Mouse (Mus musculus): ENCODE results near the gene Pex5l.

Pex5l gene

DNA sequence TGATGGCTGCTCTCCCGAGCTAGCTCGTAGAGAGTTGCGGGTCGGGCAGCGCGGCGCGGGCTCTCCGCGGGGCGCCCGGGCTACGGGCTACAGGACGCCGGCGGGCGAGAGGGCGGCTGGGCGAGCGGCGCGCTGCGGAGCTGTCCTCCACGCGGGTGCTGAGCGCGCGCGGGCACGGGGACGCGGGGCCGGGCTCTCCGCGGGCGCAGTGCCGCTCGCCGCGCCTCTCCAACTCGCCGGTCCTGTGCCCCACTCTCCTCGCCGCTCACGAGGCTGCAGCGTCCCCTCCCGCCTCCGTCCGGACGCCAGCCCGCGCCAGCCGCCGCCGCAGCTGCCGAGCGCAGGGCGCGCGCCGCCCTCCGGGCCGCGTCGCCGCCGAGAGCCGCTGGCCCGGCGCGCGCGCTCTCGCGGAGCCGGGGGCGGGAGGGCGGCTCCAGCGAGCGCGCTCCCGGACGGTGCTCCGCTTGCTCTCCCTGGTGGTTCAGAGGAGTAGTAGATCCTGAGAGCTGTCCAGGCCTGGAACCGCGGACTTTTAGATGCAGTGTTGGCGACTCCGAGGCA, at the start of gene Pex5l:
TSS of gene Pex5l (minus strand) at position 347 of the 561 bp plus-strand sequence.
- DNase-seq (ENCODE audit: low spot score): no peak

DNA sequence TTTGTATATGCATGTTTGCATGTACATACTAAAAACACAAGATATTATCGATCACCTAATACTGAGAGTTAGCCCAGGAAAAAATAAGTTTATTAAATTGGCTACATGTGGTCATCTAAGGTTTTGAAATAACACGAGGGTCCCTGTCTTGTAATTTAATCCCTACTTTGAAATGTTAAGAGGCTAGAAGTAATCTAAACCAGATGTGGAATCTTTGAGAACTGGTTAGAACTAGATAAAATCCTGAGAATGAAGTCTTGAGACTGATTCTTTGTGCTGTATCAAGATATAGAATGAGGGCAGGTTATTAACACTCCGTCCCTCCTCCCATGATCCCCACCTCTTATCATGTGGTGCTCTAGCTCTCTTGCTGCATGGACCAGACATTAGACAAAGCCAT, 22.1 kb upstream of the Pex5l start:
- DNase-seq (ENCODE audit: low spot score): no peak

DNA sequence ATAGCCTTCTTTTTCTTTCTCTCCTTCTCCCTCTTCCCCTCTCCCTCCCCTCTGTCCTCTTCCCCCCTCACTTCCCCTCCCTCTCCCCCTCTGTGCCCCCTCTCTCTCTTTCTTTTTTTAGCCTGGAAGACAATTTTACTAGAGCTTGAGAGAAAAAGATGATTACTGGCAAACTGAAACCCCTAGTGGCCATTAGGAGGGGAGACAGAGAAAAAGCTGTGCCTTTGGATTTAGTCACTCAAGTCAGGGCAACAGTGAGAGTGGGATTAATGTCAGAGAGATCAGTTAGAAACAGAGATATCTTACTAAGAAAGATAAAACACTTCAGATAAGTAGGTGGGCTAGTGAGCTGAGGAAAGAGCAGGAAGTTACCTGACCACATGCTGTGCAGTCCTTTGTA, 20.8 kb upstream of the Pex5l start:
- DNase-seq (ENCODE audit: low spot score): no peak

DNA sequence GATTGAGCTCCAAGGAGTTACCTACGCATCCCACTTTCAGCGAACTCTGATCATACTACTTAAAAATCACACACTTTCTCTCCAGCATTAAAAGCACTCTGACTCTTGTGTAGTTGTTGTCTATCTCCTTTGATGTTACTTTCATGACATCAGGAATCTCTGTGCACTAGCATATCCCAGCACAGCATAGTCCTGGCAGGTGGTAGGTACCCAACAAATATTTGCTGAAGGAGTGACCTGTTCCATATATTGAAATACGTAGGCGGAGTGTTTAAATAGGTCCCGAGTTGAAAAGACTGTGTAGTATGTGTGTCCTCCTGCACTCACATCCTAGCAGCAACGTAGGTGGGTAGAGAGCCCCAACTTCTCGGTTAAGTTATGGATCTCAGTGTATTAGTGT, 545 bp upstream of the Pex5l start:
- DNase-seq (ENCODE audit: low spot score): no peak

DNA sequence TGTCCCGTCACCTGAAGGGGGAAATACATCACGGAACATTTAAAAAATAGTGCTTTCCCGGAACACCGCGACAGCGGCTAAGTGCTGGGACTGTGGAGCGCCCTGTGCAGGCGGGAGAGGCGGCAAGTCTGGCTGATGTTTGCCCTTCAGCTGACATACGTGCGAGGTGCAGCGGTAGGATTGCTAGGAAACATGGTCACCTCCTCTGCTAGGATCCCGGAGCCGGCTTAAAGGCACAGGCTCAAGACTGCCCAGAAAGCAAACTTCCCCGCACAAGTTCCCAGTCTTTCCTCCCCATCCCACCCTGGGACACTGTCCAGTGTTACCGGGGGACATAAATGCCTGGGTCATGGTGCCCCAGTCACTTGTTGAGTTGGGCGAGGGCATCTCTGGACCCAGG, 649 bp downstream of the Pex5l start:
- no peak for DNase-seq (ENCODE audit: low spot score)

DNA sequence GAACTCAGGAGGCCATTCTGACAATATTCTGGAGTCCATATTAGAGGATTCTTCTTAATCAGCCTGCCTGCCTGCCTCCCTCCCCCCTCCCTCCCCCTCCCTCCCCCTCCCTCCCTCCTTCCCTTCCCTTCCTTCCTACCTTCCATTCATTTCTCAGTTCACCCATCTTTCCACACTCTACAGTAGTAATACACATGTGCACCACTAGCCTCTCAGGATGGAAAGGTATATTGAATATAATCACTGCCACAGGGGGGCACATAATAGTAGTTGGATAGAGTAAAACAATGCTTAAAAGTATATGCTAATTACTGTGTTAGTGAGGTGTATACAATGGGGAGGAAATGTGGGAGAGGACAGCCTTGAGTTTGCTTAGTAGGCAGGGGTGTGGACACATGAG, 13.1 kb downstream of the Pex5l start:
- no peak for DNase-seq (ENCODE audit: low spot score)

DNA sequence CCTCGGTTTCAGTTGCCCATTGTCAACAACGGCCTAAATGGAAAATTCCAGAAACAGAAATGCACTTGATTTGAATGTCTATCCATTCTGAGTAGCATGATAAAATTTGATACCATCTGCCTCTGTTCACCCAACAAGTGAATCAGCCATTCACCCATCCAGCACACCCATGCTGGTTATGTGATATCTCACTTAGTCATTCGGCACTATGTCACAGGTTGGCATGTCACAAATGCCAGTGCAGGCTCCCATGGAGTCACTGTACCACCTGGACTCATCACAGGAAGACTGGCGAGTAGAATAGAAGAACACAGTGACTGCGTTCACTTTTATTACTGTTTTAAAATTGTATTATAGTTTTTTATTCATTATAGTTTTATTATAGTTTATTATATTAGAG, 18.3 kb downstream of the Pex5l start:
- no peak for DNase-seq (ENCODE audit: low spot score)

DNA sequence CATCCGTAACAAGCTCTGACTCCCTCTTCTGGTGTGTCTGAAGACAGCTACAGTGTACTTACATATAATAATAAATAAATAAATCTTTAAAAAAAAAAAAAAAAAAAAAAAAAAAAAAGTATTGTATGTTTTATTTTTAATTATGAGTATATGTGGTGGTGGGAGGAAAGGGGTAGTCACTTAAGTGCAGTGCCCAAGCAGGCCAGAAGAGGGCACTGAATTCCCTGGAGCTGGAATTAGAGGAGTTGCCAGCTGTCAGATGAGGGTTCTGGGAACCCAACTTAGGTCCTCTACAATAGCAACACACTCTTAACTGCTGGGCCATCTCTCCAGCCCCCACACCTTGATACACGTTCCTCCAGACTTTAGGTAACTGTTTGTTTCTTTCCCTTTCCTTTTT, 37.3 kb downstream of the Pex5l start:
- no peak for DNase-seq (ENCODE audit: low spot score)

DNA sequence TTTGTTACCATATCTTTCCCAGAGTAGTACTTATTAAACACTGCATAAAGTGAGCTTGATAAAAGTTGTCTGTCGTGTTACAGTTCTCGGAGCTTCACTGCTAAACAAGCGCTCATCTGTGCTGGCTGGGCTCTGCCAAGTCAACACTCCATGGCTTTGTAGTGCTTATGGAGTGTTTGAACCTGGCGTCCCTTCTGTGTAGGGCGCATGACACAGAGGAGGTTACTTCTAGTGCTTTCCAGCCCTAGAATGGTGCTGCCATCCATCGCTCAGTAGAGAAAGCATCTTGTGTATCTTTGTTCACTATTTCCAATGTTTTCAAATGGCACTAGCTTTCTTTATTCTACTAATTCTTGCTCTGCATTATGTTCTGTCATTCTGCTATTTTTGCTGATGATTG, 39.5 kb downstream of the Pex5l start:
- DNase-seq (ENCODE audit: low spot score): no peak

DNA sequence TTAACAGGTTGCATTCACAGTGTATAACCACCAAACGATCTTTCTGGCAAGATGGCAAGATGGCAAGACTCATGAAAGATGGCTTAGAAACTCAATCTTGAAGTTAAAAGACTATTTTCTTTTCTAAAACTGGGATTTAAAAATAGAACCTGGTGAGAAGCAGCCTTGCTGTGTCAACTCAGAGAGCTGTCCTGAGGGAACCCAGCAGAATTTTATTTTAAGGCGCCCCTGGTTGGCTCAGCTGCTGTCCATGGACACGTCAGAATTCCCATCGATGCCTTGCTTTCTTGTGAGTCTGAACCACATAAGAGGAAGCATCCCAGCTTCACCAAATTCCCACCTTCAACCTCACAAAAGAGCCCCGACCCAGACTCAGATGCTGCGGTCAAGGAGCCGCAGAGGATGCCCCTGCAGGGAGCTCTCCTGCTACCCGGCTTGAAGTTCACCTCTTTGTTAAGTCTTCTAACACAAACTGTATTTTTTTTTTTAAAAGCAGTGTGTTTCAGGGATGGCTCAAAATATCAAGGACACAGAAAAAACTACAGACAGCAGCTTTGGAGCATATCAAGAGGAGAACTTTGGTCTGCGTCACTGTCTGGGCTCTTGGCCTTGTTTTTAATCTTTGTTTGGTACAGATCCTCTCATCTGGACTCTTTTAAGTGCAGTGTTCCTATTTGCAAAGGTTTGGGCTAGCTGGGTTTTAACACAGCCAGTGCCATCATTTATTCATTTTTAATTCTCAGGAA, 44.3 kb downstream of the Pex5l start:
- DNase-seq (ENCODE audit: low spot score): no peak

DNA sequence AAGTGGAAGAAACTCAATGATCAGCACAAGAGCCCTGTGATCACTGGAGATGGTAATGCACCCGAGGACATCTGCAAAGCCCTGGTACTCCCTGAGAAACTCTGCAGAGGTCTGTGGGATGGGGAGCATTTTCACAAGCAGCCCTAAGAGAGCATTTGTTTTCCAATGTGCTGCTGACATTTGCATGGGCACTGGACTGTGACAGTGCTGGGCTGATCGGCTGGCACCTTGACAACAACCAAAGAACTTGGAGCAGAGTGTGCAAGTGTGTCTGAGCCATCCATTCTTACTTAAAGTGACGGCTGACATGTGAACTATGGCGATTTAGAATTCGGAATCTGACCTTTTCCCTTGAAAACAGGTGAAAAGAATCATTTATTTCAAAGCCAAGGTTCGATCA, 49.4 kb downstream of the Pex5l start:
- no peak for DNase-seq (ENCODE audit: low spot score)

DNA sequence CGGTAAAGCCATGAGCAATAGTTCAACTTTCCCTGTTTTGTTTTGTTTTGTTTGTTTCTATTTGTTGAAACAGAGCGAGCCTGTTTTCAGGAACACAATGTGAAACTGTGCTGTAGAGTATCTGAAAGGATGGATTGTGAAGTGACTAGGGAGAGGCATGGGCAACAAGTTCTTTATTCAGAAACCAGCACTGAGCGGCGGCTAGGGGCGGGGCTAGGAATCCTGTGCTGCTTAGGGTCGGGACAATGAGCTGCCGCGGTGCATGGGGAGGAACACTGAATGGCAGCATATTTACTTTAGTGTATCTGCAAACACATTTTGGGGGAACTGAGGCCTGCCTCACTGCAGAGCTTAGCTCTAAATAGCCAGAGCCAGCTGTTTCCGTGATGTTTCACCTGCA, 53.0 kb downstream of the Pex5l start:
- DNase-seq (ENCODE audit: low spot score): no peak

DNA sequence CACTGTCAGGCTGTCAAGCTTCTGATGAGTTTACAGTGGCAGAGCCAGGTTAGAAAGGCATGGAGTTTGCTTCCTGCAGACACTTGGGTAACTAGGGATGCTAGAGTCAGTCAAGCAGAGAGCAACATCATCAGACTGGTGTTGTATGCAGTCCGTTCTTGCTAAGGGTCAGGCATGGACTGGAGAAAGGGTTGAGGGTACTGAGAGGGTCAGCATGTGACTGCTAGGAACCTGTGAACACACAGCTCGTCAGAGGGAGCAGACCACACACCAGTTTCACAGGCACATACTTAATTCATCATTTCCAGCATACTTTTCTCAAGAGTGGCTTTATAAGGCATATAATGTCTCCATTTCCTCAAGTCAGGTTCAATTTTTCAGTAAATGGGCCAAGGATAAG, 53.6 kb downstream of the Pex5l start:
- DNase-seq (ENCODE audit: low spot score): no peak

DNA sequence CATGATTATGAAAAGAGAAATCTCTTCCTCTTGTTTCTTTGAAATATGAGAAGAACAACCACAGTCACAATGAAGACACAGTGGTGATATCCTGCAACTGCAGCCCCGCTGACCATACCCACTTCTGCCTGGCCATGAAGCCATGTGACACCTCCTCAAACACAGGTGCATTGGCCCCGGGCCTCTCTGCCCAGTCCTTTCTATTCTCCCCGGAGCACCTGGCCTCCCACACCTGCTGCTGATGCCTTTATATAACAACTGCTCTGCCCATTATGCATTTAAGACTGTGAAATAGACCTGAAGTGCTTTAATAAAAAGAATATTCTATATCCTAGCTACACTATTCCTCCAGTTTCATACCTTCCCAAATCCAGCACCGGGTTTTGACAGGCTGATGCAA, 54.8 kb downstream of the Pex5l start:
- no peak for DNase-seq (ENCODE audit: low spot score)

DNA sequence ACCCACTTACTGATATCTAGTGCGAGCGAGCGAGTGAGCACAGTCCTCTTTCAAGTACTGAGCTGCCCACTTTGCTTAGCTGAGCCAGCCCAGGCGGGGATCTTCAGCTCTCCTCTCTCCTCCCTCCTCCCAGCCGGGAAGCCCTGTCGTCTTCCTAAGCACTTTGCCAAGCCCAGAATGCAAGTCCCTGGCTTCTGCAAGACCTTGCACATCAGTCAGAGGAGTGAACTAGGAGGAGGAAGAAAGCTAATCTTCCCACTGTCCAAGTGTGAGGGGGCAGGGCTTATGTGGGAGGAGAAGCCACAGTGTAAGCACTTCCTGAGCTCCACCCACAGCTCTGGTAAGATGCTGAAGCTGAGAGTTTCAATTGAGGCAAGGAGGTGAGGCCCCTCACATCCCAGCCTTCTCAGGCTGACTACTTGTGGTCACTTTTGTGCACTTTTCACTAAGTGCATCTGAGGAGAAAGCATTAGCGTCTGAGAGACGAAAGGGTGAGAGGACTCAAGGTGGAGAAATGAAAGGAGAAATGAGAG, 60.2 kb downstream of the Pex5l start:
- no peak for DNase-seq (ENCODE audit: low spot score)

DNA sequence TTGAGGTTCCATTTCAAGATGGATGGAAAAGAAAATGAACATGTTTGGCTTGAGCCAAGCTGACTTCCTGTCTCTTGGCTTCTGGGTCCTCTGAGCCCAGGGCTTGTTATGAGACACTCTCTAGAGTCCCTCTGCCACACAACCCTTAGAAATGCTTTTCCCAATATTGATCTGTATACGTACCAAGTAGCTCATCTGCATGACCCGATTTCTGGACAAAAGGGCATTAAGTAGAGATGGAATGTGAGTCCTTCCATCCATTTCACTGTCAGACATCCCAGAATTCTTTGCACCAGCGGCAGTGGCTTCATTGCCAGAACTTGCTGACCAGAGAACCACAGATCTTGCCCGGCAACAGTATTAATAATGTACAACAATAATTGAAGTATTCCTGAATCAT, 61.3 kb downstream of the Pex5l start:
- no peak for DNase-seq (ENCODE audit: low spot score)

DNA sequence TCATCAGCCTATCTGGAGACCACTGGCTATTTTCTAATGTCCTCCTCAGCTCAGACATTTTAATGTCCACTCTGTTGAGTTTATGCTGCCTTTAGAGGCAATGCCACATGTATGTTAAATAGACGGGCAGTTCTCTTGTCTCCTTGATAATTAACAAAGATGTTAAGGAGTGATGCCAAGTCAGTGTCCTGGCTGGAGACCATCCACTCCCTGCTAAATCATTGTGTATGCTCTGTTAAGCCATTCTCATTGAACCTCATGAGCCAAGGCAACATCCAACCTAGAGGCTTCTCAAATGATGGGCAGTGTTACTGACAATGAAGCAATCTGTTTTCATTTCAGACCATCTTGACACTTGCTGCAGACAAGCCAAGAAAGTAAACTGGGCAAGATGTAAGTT, 63.4 kb downstream of the Pex5l start:
- DNase-seq (ENCODE audit: low spot score): no peak

DNA sequence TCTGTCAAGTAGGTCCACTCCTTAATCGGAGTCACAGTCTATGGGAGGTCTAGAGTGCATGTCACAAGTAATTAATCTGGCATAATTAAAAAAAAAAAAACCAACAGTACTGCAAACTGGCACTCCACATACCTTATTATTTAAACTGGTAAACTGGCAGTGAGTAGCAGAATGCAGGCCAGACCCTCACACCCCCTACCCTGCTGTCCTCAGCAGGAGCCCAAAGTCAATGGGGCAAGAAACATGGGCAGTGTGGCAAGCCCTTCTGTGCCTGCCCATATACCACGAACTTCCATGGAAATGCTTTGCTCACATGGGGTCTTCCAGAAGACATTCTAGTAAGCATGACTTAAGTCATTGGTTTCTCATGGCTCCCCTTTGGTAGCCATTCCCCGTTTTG, 63.9 kb downstream of the Pex5l start:
- no peak for DNase-seq (ENCODE audit: low spot score)

DNA sequence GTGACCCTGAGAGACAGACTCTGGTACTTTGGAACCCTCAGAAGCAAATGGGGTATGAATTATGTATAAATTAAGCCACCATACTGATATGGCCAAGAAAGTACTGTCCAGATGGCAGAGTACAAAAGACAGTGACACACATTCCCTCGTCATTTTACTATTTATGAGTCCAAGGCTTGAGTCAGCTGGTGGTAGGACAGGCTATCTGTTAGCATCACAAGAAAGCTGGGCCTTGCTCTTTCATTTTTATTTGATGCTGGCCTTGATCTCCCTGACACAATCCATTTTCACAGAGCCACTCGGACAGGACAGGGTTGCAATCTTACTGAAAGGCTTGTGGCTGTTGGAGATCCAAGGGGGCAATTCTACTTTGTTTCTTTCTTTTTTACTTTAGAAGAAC, 67.4 kb downstream of the Pex5l start:
- DNase-seq (ENCODE audit: low spot score): no peak

DNA sequence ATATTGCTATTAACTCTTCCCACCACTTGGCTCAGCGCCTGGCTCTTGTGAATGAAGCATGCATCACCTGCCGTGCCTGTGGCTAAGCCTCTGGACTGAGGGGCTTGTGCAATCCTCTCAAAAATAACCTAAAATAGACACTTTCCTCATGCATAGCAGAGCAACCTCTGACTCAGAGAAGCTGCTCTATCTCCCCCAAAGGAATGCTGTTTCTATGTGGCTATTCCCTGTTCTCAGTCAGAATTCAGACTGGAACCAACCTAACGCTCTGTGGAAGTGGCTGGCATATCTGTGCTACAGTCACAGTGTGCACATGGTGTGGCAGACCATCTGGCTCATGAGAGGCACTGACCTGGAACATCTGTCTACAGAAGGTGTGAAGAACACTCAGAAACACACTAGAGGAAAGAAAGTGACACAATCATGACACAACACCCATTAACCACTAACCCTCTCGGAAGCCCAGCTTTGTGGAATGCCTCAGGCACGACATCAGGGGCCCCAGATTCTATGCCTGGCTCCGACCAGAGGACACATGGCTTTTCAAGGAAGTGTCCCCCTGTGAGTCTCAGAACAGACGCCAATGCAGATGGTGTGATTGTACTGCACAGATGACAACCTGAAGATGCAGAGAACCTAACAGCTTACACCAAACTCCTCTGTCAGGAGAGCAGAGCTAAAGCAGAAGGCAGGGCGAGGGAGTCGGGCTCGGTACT, 68.6 kb downstream of the Pex5l start:
- no peak for DNase-seq (ENCODE audit: low spot score)

DNA sequence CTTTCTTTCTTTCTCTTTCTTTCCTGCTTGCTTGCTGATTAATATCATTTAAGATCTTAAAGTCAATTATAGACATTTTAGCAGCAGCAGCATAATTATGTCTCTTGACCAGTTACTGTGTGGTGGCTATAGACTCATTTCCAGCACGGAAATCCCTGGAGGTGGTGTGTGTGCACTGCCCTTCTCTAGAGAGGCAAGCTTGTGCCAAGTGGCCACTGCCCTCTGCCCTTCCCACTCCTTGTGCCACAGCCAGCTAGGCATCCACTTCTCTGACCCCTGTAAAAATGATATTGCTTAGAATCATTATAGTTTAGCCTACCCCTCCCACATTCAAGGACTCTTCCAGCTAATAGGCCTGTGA, 69.2 kb downstream of the Pex5l start:
- DNase-seq (ENCODE audit: low spot score): no peak

DNA sequence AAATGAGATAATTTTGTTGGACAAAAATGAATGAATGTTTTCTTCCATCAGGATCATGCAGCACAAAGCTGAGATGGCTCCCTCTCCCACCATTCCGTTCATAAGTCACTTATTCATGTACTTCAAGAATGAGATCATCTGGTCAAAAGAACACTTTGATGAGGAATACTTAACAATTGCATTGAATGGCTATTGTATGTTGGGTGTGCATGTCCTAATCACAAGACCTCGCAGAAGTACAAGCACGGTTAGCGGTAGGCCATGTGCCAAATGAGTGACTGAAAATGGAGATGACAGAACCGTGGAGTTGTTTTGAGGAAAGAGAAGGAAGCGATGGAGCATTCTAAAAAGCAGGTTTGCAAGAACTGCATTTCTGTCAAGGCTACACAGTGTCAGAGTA, 72.3 kb downstream of the Pex5l start:
- DNase-seq (ENCODE audit: low spot score): no peak

DNA sequence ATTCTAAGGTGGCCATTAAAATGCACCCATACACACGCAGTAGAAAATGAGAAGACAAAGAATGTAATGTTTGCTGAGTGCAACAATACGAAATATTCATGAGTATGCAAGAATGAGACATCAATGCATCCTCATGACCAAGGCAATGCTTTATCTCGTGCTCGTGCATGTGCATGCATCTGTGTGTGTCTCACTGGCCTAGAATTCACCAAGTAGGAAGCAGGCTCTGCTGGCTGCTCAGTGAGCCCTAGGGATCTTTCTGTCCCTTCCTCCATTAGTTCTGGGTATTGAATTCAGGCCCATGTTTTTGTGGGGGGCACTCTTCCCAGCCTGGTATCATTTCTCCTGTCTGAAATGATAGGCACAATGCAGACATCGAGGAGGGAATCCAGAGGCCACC, 74.9 kb downstream of the Pex5l start:
- DNase-seq (ENCODE audit: low spot score): no peak

DNA sequence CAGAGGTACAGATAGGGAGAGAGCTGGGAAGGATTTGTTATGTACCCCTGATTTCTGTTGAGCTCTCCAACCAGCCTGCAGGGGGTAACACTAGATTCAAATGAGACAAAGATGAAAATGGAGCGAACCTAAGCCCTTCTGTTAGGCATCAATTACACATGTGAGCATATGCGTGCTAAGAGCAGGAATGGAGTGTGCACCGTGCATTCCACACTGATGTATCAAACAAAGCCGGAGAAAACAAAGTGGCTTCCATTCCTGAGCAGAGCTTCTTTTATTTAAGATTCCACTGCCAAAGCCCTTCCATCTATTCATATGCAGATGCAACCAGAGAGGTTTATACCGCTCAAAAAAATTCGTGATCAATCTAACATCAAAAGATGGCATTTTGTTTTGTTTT, 79.5 kb downstream of the Pex5l start:
- no peak for DNase-seq (ENCODE audit: low spot score)
